Mouse (Mus musculus) kidney, embryonic 14.5 days (tissue): Measurements from ENCODE around the gene Vps18. TPM values are rescaled to one million over a fixed set of nuclear protein-coding genes. Genes with fewer than 3 reads are reported as not detected.

Experiments used
- ATAC-seq: fragments of 200-750 bp; cut with Nextera tagmentation; 2 replicates; pipeline ENCODE4 v1.8.0; 2017; ENCODE audit warnings: moderate number of reproducible peaks, mild to moderate bottlenecking, moderate TSS enrichment, moderate library complexity; ENCODE audit not compliant: low FRiP score, low TSS enrichment
- H3K27ac ChIP-seq: fragments of 300-500 bp; sonication (generic); 2 replicates; pipeline ENCODE4 v1.5.1; 2014; ENCODE audit warnings: low read depth, mild to moderate bottlenecking, low read length, moderate library complexity, mixed read lengths
- H3K27me3 ChIP-seq: fragments of 300-500 bp; sonication (generic); 2 replicates; pipeline ENCODE4 v1.6.1; 2014; ENCODE audit warnings: mild to moderate bottlenecking, low read length; ENCODE audit not compliant: control insufficient read depth, insufficient read depth
- H3K36me3 ChIP-seq: fragments of 300-500 bp; sonication (generic); 2 replicates; pipeline ENCODE4 v1.6.1; 2014; ENCODE audit warnings: low read length, mixed read lengths; ENCODE audit not compliant: control insufficient read depth, insufficient read depth
- H3K4me1 ChIP-seq: fragments of 300-500 bp; sonication (generic); 2 replicates; pipeline ENCODE4 v1.6.1; 2014; ENCODE audit warnings: low read length, mixed read lengths; ENCODE audit not compliant: control insufficient read depth, insufficient read depth
- H3K4me2 ChIP-seq: fragments of 300-500 bp; sonication (generic); replicated peaks from 2 replicates; pipeline ENCODE4 v1.6.1; 2014; ENCODE audit warnings: low read depth, mild to moderate bottlenecking, low read length
- H3K4me3 ChIP-seq: fragments of 300-500 bp; sonication (generic); 2 replicates; pipeline ENCODE4 v1.5.1; 2014; ENCODE audit warnings: mild to moderate bottlenecking, low read length
- H3K9ac ChIP-seq: fragments of 300-500 bp; sonication (generic); 2 replicates; pipeline ENCODE4 v1.6.1; 2014; ENCODE audit warnings: low read depth, mild to moderate bottlenecking, low read length, moderate library complexity
- H3K9me3 ChIP-seq: fragments of 300-500 bp; sonication (generic); 2 replicates; pipeline ENCODE4 v1.6.1; 2016; ENCODE audit warnings: low read length; ENCODE audit not compliant: control insufficient read depth
- WGBS: fragments of 180-500 bp; shearing (Covaris S2); extraction: QIAGEN DNeasy Blood & Tissue Kit; methylation state at CpG from one replicate; pipeline ENCODE4 v1.1.7; 2014; 5-methylcytosine and 5-hydroxymethylcytosine counted together
- polyA plus RNA-seq: library from polyadenylated mRNA; unstranded; fragments of >200 nt; fragmentation: Nextera tagmentation; extraction: Ambion mirVana; gene quantifications from 2 replicates; pipeline ENCODE4 v1.2.1, GENCODE M21; 2014

Gene Vps18
- polyA plus RNA-seq, 1 experiment from 2014 or later: 13.3 TPM

- no peaks in the 10 kb centered on the region for H3K36me3 ChIP-seq
- H3K9me3 ChIP-seq: no peaks in the 10 kb centered on the region
- no peak for ATAC-seq
- peak overlapping the region; percentile 55 for H3K4me2 ChIP-seq
- H3K4me3 ChIP-seq: peak overlapping the region; percentile 28
- peak overlapping the region; percentile 58 for H3K9ac ChIP-seq
- peaks cover 75% of the 10 kb centered on the region for H3K27me3 ChIP-seq
- no peak overlapping the region for H3K27ac ChIP-seq
- H3K4me1 ChIP-seq: peaks cover 48% of the 10 kb centered on the region
- WGBS: 5% methylated on average over 39 of the region's 39 CpGs
These were observed 34.2 kb downstream of the Vps18 start for GRCm38 (mm10) chr2:119322587-119323300.

- no peak for ATAC-seq
- Histone ChIP-seq H3K27ac (no peak overlapping the region), H3K9ac (peak overlapping the region; percentile 37; the same call in 1 of the 2 replicates), H3K27me3 (peaks cover 88% of the 10 kb centered on the region), H3K4me2 (peak overlapping the region; percentile 75; the same call in 1 of the 2 replicates), H3K4me3 (peak overlapping the region; percentile 51), H3K36me3 (no peaks in the 10 kb centered on the region), H3K4me1 (peaks cover 41% of the 10 kb centered on the region), H3K9me3 (no peaks in the 10 kb centered on the region)
- WGBS: under 1% methylated on average over 32 of the region's 32 CpGs
These were observed 35.5 kb downstream of the Vps18 start for GRCm38 (mm10) chr2:119323866-119324575.

- Histone ChIP-seq H3K27me3 (peaks cover 92% of the 10 kb centered on the region), H3K9me3 (no peaks in the 10 kb centered on the region), H3K36me3 (no peaks in the 10 kb centered on the region), H3K4me2 (peak overlapping the region; percentile 75), H3K9ac (peak overlapping the region; percentile 37; the same call in 1 of the 2 replicates), H3K27ac (no peak overlapping the region), H3K4me3 (peak overlapping the region; percentile 51), H3K4me1 (peaks cover 41% of the 10 kb centered on the region)
- peak; percentile 25 for ATAC-seq
- WGBS: under 1% methylated on average over 32 of the region's 32 CpGs
These were observed 36.2 kb downstream of the Vps18 start for GRCm38 (mm10) chr2:119324576-119325318.

- peak within 1 kb of the TSS; percentile 51 for H3K4me3 ChIP-seq
- under 1% methylated on average over 33 of the region's 33 CpGs for WGBS
- peak within 1 kb of the TSS; percentile 75 for H3K4me2 ChIP-seq
- ATAC-seq: peak; percentile 44; the same call in 1 of the 2 replicates
- peak within 1 kb of the TSS; percentile 55 for H3K9ac ChIP-seq
- peaks cover 41% of the 10 kb centered on the region for H3K4me1 ChIP-seq
- peaks cover 91% of the 10 kb centered on the region for H3K27me3 ChIP-seq
- H3K36me3 ChIP-seq: no peaks in the 10 kb centered on the region
- H3K9me3 ChIP-seq: no peaks in the 10 kb centered on the region
- peak within 1 kb of the TSS; percentile 1; the same call in 1 of the 2 replicates for H3K27ac ChIP-seq
These were observed 37.1 kb downstream of the Vps18 start, which contains the start of gene Dll4 for GRCm38 (mm10) chr2:119325568-119326143. TSS of gene Dll4 (plus strand) at chr2:119325784.

GRCm38 (mm10) chr2:119326161-119327101 is 37.9 kb downstream of the Vps18 start:
- peak overlapping the region; percentile 1; the same call in 1 of the 2 replicates for H3K27ac ChIP-seq
- peak; percentile 6; the same call in 1 of the 2 replicates for ATAC-seq
- no peaks in the 10 kb centered on the region for H3K9me3 ChIP-seq
- peaks cover 41% of the 10 kb centered on the region for H3K4me1 ChIP-seq
- H3K4me2 ChIP-seq: peak overlapping the region; percentile 75
- under 1% methylated on average over 59 of the region's 61 CpGs for whole genome bisulfite sequencing
- peak overlapping the region; percentile 51 for H3K4me3 ChIP-seq
- no peaks in the 10 kb centered on the region for H3K36me3 ChIP-seq
- peaks cover 89% of the 10 kb centered on the region for H3K27me3 ChIP-seq
- H3K9ac ChIP-seq: peak overlapping the region; percentile 55

- peak overlapping the region; percentile 55 for H3K9ac ChIP-seq
- peaks cover 38% of the 10 kb centered on the region for H3K4me1 ChIP-seq
- no peak overlapping the region for H3K27ac ChIP-seq
- H3K27me3 ChIP-seq: peaks cover 82% of the 10 kb centered on the region
- no peaks in the 10 kb centered on the region for H3K36me3 ChIP-seq
- H3K4me3 ChIP-seq: peak overlapping the region; percentile 51
- H3K4me2 ChIP-seq: peak overlapping the region; percentile 75
- peak; percentile 20; the same call in 1 of the 2 replicates for ATAC-seq
- WGBS: under 1% methylated on average over 30 of the region's 30 CpGs
- H3K9me3 ChIP-seq: no peaks in the 10 kb centered on the region
These were observed 38.6 kb downstream of the Vps18 start for GRCm38 (mm10) chr2:119327102-119327480.

- H3K4me3 ChIP-seq: peak overlapping the region; percentile 51
- no peaks in the 10 kb centered on the region for H3K36me3 ChIP-seq
- peaks cover 31% of the 10 kb centered on the region for H3K4me1 ChIP-seq
- H3K27ac ChIP-seq: no peak overlapping the region
- H3K9me3 ChIP-seq: no peaks in the 10 kb centered on the region
- no peak for ATAC-seq
- peak overlapping the region; percentile 75; the same call in 1 of the 2 replicates for H3K4me2 ChIP-seq
- peaks cover 76% of the 10 kb centered on the region for H3K27me3 ChIP-seq
- no peak overlapping the region for H3K9ac ChIP-seq
- WGBS: 17% methylated on average over 11 of the region's 11 CpGs
These were observed 39.5 kb downstream of the Vps18 start for GRCm38 (mm10) chr2:119327942-119328526.
